Mouse (Mus musculus) layer of hippocampus, adult 8-10 months (tissue): Measurements from ENCODE around the gene Gm7876. TPM values are rescaled to one million over a fixed set of nuclear protein-coding genes. Genes with fewer than 3 reads are reported as not detected.
"Not testable (repeated sequence)": the region's sequence is repeated elsewhere in the genome, so short reads cannot be mapped to it uniquely, and the experiment has no call there.

Experiments used
- DNase-seq, 2 experiments: peaks; one replicate each; pipeline ENCODE4 v3.0.0; 2022; ENCODE audit warnings: low spot score in 2 of 2
- total RNA-seq, 4 experiments: library from RNA; stranded (reverse); gene quantifications; 2 replicates each; pipeline ENCODE4 v1.2.4; 2022

Gene Gm7876
- not detected for total RNA-seq

- DNase-seq = not testable (repeated sequence)
These were observed at the start of gene Gm7876 for GRCm38 (mm10) chr14:4708938-4709337. Gm7876 (plus strand) TSS chr14:4709238.

GRCm38 (mm10) chr14:4663892-4664291 lies 45.1 kb upstream of the Gm7876 start, which contains the start of gene Gm3239:
Gm3239 (plus strand) TSS chr14:4664192.
- not testable (repeated sequence) for DNase-seq

- DNase-seq = not testable (repeated sequence)
These were observed 17.2 kb downstream of the Gm7876 start, which contains the start of gene Gm3252 for GRCm38 (mm10) chr14:4726038-4726880. Gm3252 (plus strand) TSS chr14:4726775.

Other genes with a start within 250 kb of the Gm7876 start
- gene Gm3182, start 227.5 kb upstream of the Gm7876 start, total RNA-seq = under 1 TPM in 2 of 4 experiments, not detected in 2; 0.32 to 0.43 TPM
- gene Gm3047, start 153.8 kb upstream of the Gm7876 start, total RNA-seq = not detected
- gene Gm8159, start 76.9 kb upstream of the Gm7876 start, total RNA-seq = under 1 TPM in 3 of 4 experiments, not detected in 1; 0.39 to 0.70 (median 0.50) TPM
- under 1 TPM in 1 of 4 experiments, not detected in 3; 0.54 TPM for gene Gm3239, start 45.0 kb upstream of the Gm7876 start, total RNA-seq
- under 1 TPM in 2 of 4 experiments, not detected in 2; 0.25 to 0.90 TPM for gene Gm3252, start 17.5 kb downstream of the Gm7876 start, total RNA-seq
- not detected for gene Gm9602, start 67.1 kb downstream of the Gm7876 start, total RNA-seq
- gene Gm3269, start 128.9 kb downstream of the Gm7876 start, total RNA-seq = not detected
- gene Gm3264, start 146.3 kb downstream of the Gm7876 start, total RNA-seq = 10 to 100 TPM in 2 of 4 experiments, 1 to 10 TPM in 2; 4.4 to 16.1 (median 7.7) TPM
- gene Gm3278, start 183.2 kb downstream of the Gm7876 start, total RNA-seq = not detected